ENCODE assay signal across 11 mouse cellular contexts in the genomic region with DNA sequence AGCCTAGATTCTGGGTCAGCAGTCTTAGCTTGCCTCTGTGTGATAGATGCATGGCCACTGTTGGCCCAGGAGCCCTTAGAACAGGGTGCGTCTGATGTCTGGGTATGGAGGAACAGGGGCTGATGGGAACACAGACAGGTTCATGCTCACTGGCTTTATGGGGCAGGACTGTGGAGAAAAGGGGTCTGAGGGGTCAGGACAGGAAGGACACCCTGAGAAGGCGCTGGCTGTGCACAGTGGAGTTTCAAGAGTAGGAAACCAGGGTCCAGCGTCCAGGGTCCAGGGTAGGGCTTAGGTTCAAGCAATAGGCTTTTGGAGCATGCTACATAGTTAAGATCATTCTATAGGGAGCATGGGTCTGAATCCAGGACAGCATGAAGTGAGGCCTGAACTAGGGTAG.
"Had no signal": no experiment of that assay in that cellular context is flagged by ENCODE, and none has a peak within 500 bp of the region (broad histone marks: within the 10 kb centered on the region; RNA-seq: fewer than 3 reads in every experiment).

No protein-coding gene starts in this region.

- DNase-seq: gastrocnemius, adult 2 months; gastrocnemius, postnatal 10 days; gastrocnemius, postnatal 25 days; heart, postnatal 10 days; heart, postnatal 36 days; kidney, adult 18-20 months; kidney, adult 8-10 months; kidney, postnatal 10 days; kidney, postnatal 25 days; kidney, postnatal 4 days; liver had no signal
